Mouse (Mus musculus): ENCODE measurements around the gene Upk2. TPM values are rescaled to one million over a fixed set of nuclear protein-coding genes. Genes with fewer than 3 reads are reported as not detected.

Gene Upk2
- not detected for total RNA-seq (2021)
- long read RNA-seq: 0 reads

DNA sequence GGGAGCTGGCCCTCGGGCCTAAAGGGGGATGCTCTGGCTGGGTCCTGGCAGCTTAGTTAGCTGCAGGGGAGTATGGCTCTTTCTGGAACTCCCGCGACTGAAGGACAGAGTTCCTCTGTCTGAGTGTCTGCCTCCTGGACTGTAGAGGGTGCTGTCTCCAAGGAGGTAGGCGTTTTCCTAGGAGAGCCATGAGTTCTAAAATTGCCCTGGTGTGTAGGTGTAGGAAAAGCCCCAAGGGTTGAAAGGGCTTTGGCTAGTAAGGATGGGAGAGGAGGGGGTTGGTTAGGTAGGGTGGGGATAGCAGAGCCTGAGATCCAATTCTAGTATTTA, at the start of gene Upk2:
Upk2 (minus strand) TSS at position 86 of the 330 bp plus-strand sequence.
- DNase-seq (ENCODE audit: low spot score in 2 of 2): peak in 1 of 2 experiments; percentile 10

- DNase-seq (ENCODE audit: low spot score in 2 of 2): peak; percentile 86 to 87
These were observed 47.2 kb upstream of the Upk2 start for GRCm38 (mm10) chr9:44502006-44502405.

DNA sequence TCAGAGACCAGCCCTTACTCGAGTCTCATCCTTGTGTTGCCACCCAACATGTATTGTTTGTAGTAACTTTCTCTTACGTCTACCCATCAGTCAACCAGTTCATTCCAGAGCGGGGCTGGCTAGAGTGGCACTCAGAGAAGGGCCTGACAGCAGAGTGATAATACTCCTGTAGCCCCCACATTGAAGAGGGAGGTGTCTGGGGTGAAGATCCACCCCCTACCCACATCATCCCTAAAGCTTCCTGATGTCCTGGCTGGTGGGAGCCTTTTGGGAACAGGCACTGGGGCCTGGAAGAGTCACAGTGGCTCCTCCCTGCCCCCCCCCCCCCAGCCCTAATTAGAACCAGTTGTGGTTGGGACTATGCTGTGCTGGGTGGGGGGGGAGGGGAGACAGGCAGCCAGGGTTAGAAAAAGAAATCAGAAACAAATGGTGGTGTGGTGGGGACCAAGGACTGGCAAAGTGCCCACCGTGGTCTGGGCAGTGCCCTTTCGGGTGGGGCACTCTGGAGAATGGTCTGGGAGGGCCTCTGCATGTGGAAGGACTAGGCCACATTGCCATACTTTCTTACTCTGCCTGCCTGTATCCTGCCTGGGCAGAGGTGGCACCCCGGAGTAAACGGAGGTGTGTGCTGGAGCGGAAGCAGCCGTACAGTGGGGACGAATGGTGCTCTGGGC, 46.6 kb upstream of the Upk2 start:
- DNase-seq (ENCODE audit: low spot score in 2 of 2): no peak

DNA sequence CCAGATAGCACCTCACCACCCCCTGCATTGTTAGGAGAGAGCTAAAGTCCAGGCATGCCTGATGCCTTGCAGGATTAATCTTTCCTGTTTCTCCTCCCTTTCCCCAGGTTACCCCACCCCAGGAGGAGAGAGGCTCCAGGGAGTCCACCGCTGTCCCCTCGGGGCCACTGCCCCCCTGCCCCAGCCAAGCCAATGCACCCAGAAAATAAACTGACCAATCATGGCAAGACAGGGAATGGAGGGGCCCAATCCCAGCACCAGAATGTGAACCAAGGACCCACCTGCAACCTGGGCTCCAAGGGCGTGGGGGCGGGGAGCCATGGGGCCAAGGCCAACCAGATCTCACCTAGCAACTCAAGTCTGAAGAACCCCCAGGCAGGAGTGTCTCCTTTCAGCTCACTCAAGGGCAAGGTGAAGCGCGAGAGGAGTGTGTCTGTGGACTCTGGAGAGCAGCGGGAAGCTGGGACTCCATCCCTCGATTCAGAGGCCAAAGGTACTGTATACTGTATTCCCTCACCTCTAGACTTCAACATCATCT, 45.9 kb upstream of the Upk2 start:
- DNase-seq (ENCODE audit: low spot score in 2 of 2): no peak

DNA sequence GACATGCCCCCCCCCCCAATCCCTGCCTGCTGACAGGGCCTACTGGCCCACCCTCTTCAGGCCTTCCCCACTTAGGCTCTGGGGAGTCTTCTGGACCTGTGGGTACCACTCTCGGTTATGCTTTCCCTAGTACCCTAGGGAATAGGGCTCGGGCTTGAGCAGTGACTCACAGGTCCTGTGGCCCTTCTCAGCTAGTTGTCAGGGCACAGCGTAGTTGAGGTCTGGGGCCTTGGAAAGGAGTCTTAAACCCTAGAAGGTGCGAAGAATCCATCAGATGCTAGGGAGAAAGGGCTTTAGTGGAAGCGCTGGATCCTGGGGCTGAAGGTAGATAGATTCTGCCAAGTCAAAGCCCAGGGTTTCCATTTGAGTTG, 45.4 kb upstream of the Upk2 start:
- DNase-seq (ENCODE audit: low spot score in 2 of 2): no peak

DNA sequence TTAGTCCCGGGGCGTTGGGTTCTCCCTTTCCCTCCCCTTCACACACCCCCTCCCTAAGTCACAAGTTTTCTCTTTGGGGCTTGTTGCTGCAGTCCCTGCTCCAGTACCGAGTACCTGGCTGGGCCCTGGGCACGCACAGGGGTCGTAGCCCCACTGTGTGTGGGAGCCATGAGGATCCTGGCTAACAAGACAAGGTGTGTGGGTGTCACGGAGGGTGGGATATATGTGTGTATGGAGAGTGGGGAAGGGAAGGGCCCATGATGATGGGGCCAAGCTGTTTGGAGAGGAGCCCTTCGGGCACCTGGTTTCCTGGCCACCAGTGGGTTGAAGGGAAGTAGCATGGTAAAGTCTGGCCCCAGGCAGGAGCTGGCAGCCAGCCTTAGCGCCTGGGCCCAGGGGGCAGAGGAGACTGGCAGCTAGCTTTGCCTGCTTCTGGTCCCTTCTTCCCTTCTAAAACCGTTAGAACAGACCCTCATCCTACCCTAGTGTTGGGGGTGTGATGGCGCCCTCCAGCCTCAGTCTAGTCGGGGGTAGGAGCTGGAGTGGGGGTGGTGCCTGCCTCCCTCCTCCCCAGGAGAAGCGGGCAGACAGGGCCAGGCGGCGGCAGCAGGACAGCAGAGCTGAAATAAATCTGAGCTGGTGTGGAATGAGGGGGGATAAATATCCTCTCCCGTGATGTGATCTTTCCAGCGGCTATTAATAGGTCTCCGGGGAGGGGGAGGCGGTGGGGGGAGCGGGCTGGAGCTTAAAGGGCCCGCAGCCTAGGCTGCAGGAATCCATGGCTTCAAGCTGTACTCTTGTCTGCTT, 44.8 kb upstream of the Upk2 start:
- DNase-seq (ENCODE audit: low spot score in 2 of 2): no peak

GRCm38 (mm10) chr9:44498421-44499355, 43.9 kb upstream of the Upk2 start:
- peak; percentile 76 to 78 for DNase-seq (ENCODE audit: low spot score in 2 of 2)

DNA sequence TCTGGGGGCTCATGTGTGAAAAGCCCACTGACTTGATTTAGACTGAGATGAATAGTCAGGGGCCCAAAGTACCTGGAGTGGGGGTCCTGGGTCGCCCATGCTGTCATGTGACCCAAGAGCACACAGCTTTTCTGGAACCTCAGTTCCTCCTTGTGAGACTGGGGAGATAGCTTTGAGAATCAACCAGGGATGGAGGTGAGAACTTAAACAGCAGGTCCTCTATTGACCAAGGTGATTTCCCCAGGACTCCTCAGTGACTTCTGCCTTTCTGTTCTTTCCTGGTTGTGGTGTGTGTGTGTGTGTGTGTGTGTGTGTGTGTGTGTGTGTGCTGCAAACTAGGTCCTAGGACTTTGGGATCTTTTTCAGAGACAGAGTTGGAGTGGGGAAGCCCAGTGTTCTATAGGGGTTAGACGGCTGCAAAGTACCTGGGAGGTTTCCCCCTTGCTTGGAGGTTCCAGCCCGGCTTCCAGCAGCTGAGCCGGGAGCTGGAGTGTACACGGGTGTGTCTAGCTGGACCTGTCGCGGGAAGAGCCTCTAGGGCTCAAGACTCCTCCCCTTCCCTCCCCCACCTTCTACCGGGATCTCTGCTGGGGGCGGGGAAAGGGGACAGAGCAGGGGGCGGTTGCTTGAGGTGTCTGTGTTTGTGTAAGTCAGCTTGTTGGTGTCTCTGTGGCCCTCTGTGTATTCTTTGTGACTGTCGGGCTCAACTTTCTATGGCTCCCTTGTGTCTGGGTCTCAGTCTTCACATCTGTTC, 43.0 kb upstream of the Upk2 start:
- DNase-seq (ENCODE audit: low spot score in 2 of 2): no peak

GRCm38 (mm10) chr9:44496803-44497461, 42.2 kb upstream of the Upk2 start:
- DNase-seq (ENCODE audit: low spot score in 2 of 2): peak in 1 of 2 experiments; percentile 11

GRCm38 (mm10) chr9:44495810-44496344, 41.1 kb upstream of the Upk2 start:
- no peak for DNase-seq (ENCODE audit: low spot score in 2 of 2)

- DNase-seq (ENCODE audit: low spot score in 2 of 2): peak in 1 of 2 experiments; percentile 57
These were observed 40.4 kb upstream of the Upk2 start for GRCm38 (mm10) chr9:44494863-44495809.

DNA sequence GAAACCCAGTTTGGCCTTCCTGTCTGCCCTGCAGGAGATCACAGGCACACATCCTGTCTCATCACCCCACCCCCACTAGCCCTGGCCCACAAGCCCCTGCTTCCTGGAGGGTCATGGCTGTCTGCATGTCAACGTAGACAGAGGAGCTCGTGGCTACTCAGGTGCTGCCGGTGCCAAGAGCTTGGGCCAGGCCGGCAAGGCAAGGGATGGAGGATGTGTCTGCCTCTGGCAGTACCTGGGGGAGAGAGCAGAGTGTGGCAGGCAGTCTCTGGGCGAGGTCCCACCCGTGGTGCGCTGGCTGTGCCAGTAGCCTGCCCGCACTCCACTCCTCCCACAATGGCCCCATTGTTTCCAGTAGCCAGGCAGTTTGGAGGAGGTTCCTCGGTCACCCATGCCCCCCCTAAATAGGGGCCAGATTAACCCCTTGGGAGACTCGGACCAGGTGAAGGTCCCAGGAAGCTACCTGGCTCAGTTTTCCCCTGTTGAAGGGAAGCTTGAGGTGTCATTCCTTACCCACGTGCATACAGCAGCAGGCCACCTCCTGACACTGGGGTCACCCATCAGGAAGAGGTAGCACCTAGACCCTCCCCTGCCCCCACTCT, 39.6 kb upstream of the Upk2 start:
- DNase-seq (ENCODE audit: low spot score in 2 of 2): peak in 1 of 2 experiments; percentile 42

- peak in 1 of 2 experiments; percentile 14 for DNase-seq (ENCODE audit: low spot score in 2 of 2)
These were observed 38.1 kb upstream of the Upk2 start for GRCm38 (mm10) chr9:44492631-44493461.

- DNase-seq (ENCODE audit: low spot score in 2 of 2): no peak
These were observed 36.6 kb upstream of the Upk2 start for GRCm38 (mm10) chr9:44491351-44491750.

DNA sequence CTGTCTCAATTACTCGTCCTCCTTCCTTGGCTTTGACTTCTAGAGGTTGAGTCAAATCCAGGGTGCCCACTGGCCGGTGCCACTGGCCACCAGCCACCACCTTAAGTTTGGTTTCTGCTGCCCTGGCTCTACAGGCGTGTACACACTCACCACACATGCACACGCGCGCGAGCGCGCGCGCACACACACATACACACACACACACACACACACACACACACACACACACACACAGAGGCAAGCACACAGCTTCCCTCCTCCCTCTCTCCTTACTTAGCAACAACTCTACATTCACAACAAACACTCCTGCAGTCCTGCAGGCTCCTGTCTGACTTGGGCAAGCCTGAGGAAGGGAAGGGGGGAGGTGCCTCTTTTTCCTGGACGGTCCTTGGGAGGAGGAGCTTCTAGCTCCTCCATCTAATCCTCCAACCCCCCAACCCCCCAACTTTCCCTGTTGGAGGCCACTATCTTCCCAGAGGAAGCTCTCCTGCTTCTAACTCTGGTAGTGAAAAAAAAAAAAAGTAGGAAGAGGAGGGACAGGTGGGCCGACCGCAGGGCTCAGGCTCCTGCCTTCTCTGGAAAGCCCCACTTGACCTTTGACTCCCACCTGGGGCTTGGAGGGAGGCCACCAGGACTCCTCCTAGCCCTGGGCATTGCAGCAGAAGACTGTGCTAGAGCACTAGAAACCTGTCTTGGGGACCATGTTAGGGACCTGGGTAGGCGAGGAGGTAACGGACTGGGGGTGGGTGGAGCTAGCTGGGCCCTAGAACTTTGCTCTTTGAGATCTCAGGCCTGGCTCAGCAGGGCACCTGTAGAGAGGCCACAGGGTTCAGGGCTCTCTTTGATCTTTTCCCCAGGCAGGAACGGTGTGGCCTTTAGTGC, 35.6 kb upstream of the Upk2 start:
- DNase-seq (ENCODE audit: low spot score in 2 of 2): peak in 1 of 2 experiments; percentile 24

DNA sequence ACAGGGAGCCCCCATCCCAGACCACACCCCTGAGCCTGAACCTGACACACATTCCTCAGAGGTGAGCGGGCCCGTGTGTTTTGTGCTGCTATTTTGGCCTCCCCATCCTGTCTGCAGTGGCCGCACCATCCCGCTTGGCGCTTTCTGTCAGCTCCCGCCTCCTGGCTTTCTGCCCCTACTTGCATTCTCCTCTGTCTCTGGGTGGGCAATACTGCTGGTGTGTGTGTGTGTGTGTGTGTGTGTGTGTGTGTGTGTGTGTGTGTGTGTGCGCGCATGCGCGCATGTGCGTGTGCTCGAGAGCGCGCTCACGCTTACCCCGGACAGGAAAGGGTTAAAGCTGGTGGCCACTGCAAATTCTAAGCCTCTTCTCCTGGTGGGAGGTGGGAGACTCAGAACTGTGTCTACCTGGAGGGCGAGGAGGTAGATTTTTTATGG, 34.9 kb upstream of the Upk2 start:
- peak in 1 of 2 experiments; percentile 52 for DNase-seq (ENCODE audit: low spot score in 2 of 2)
